Mouse (Mus musculus): ENCODE data around the gene Scgb1a1. TPM values are rescaled to one million over a fixed set of nuclear protein-coding genes. Genes with fewer than 3 reads are reported as not detected.

Scgb1a1 gene
- polyA plus RNA-seq, 1 experiment from 2014 or later = not detected

DNA sequence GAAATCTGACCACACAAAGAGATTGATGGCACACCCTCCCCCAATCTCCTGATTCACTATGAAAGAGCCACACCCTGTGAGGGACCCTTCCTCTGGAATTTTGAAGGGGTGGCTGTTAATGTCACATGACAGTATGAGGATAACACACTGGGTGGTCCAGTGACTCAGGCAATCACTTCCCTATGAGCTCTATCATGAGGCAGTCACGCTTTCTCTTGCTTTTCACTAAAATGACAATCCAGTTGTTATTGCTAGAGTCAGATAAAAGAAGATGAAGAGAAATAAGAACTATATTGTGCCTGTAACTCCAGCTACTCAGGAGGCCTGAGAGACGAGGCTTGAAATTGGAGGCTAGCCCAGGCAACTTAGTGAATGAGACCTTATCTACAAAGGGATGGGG lies 12.2 kb downstream of the Scgb1a1 start:
- WGBS = 70% methylated on average over 2 of the region's 2 CpGs
- ATAC-seq (ENCODE audit: low FRiP score, low TSS enrichment) (no peak), DNase-seq (no peak)
- H3K4me3 ChIP-seq (replicated peaks; ENCODE audit: low read depth, low read length) = no peak overlapping the region
- H3K36me3 ChIP-seq (ENCODE audit: control insufficient read depth, insufficient read depth, low read length) = no peaks in the 10 kb centered on the region
- H3K27ac ChIP-seq (replicated peaks; ENCODE audit: low read depth, low read length) = no peak overlapping the region
- H3K4me1 ChIP-seq (ENCODE audit: control insufficient read depth, insufficient read depth, low read length) = no peaks in the 10 kb centered on the region
- no peak overlapping the region for H3K4me2 ChIP-seq (ENCODE audit: low read length)
- no peaks in the 10 kb centered on the region for H3K9me3 ChIP-seq (ENCODE audit: control insufficient read depth, low read length)
- H3K9ac ChIP-seq (replicated peaks; ENCODE audit: low read length) = no peak overlapping the region
- H3K27me3 ChIP-seq (ENCODE audit: control insufficient read depth, insufficient read depth, low read length) = no peaks in the 10 kb centered on the region

DNA sequence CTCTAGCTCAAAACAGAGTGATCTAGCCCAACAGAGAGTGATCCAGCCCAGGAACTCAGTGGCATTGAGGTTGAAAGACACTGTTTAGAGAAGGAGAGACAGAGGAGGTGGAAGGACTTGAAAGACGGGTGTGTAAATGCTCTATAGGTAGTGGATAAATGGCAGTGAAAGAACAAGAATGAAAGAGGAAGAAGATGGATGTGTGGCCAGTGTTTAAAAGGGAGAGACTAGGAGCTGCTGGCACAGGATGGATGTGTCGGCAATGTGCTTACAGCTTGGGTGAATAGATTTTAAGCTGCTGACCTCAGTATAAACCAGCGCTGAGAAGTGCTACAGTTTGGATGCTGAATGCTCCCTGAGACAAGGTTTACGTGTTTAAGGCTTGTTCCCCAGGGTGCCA lies 13.3 kb downstream of the Scgb1a1 start:
- Histone ChIP-seq H3K9ac (replicated peaks; ENCODE audit: low read length) (no peak overlapping the region), H3K36me3 (ENCODE audit: control insufficient read depth, insufficient read depth, low read length) (no peaks in the 10 kb centered on the region), H3K4me3 (replicated peaks; ENCODE audit: low read depth, low read length) (no peak overlapping the region), H3K27me3 (ENCODE audit: control insufficient read depth, insufficient read depth, low read length) (no peaks in the 10 kb centered on the region), H3K4me1 (ENCODE audit: control insufficient read depth, insufficient read depth, low read length) (no peaks in the 10 kb centered on the region), H3K27ac (replicated peaks; ENCODE audit: low read depth, low read length) (no peak overlapping the region), H3K9me3 (ENCODE audit: control insufficient read depth, low read length) (no peaks in the 10 kb centered on the region), H3K4me2 (ENCODE audit: low read length) (no peak overlapping the region)
- 80% methylated on average over 4 of the region's 4 CpGs for WGBS
- no peak for DNase-seq
- no peak for ATAC-seq (ENCODE audit: low FRiP score, low TSS enrichment)

DNA sequence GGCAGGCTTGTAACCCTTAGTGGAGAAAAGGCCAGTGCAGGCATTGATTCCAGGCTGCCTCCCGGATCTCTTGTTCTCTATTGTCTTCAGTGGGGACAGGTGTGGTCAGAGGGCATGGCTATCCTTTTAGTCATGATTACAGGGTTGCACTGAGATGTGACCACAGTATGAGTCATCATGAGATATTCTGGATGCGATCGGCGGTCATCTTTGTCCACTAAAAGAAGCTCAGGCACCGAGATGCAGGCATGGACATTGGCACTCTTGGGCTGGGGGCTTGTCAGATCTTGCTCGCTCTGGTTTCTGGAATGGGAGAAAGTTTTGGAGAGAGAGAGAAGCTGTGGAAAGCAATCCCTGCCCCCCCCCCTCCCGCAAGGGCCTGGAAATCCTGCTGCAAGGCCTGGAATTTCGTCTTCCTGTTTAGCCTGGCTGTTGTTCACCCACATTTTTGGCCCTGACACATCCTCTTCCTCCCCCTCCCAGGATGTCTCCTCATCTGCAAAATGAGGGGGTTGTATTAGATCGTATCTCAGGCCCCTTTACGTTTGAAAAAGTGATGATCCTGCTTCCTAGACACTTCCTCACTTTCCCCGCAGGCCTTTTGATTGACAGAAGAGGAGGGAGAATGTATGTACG lies 13.9 kb downstream of the Scgb1a1 start:
- H3K9ac ChIP-seq (replicated peaks; ENCODE audit: low read length) = no peak overlapping the region
- H3K36me3 ChIP-seq (ENCODE audit: control insufficient read depth, insufficient read depth, low read length) = no peaks in the 10 kb centered on the region
- H3K27ac ChIP-seq (replicated peaks; ENCODE audit: low read depth, low read length) = no peak overlapping the region
- ATAC-seq (ENCODE audit: low FRiP score, low TSS enrichment) (no peak), DNase-seq (no peak)
- no peaks in the 10 kb centered on the region for H3K27me3 ChIP-seq (ENCODE audit: control insufficient read depth, insufficient read depth, low read length)
- H3K4me2 ChIP-seq (ENCODE audit: low read length) = no peak overlapping the region
- no peaks in the 10 kb centered on the region for H3K4me1 ChIP-seq (ENCODE audit: control insufficient read depth, insufficient read depth, low read length)
- H3K4me3 ChIP-seq (replicated peaks; ENCODE audit: low read depth, low read length) = no peak overlapping the region
- H3K9me3 ChIP-seq (ENCODE audit: control insufficient read depth, low read length) = no peaks in the 10 kb centered on the region
- 84% methylated on average over 12 of the region's 12 CpGs for WGBS

DNA sequence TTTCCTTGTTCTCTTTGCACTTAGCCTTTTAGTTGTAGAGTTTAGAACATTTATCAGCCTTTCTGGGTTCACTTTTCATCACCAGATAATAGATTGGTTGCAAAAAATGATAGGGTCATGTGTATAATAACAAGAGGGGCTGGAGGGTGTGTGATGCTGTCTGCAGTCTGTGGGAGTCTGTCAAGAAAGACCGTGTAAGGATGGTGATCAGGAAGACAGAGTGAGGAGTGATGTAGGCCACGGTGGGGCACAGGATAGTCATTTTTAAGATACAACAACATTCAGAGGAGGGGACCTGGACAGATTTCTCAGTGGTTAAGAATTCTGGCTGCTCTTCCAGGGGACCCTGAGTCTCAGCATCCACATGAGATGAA lies 15.6 kb downstream of the Scgb1a1 start:
- DNase-seq (no peak), ATAC-seq (ENCODE audit: low FRiP score, low TSS enrichment) (no peak)
- 97% methylated on average over 2 of the region's 2 CpGs for WGBS
- Histone ChIP-seq H3K27ac (replicated peaks; ENCODE audit: low read depth, low read length) (no peak overlapping the region), H3K27me3 (ENCODE audit: control insufficient read depth, insufficient read depth, low read length) (no peaks in the 10 kb centered on the region), H3K9ac (replicated peaks; ENCODE audit: low read length) (no peak overlapping the region), H3K4me3 (replicated peaks; ENCODE audit: low read depth, low read length) (no peak overlapping the region), H3K4me1 (ENCODE audit: control insufficient read depth, insufficient read depth, low read length) (no peaks in the 10 kb centered on the region), H3K9me3 (ENCODE audit: control insufficient read depth, low read length) (no peaks in the 10 kb centered on the region), H3K36me3 (ENCODE audit: control insufficient read depth, insufficient read depth, low read length) (no peaks in the 10 kb centered on the region), H3K4me2 (ENCODE audit: low read length) (no peak overlapping the region)

DNA sequence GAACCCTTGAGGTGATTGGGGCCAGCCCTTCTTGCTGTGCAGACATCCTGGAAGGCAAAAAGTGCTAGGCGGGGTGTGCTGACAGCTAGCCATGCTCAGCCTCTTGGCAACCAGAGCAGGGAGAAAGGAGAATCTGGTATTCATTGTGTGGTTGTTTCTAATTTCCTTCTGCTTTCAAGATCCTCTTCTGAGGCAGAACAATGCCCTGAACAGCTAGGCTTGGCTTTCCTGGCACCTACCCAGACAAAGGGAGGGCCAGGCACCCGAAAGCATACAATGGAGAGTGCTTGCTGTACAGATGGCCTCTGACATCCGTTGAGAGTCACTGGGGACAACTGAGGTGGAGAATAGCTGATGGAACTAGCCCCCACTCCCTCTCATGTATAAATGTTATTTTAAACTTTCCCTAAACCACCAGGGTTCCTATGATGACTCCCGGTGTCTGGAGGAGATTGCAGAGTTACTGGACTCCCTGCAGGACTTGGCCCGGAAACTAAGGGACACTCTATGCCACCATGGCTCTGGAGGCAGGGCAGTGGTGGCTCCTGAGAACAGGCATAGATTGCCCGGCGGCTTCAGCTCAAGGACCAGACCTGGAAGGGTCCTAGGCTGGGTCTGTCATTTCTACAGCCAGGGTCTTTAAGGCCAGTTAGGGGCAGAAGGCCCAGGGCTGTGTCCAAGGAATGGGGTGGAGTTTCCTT lies 16.2 kb downstream of the Scgb1a1 start:
- Histone ChIP-seq H3K4me2 (ENCODE audit: low read length) (no peak overlapping the region), H3K27me3 (ENCODE audit: control insufficient read depth, insufficient read depth, low read length) (no peaks in the 10 kb centered on the region), H3K9me3 (ENCODE audit: control insufficient read depth, low read length) (no peaks in the 10 kb centered on the region), H3K9ac (replicated peaks; ENCODE audit: low read length) (no peak overlapping the region), H3K36me3 (ENCODE audit: control insufficient read depth, insufficient read depth, low read length) (no peaks in the 10 kb centered on the region), H3K4me3 (replicated peaks; ENCODE audit: low read depth, low read length) (no peak overlapping the region), H3K27ac (replicated peaks; ENCODE audit: low read depth, low read length) (peak overlapping the region; percentile 38; the same call in 1 of the 2 replicates), H3K4me1 (ENCODE audit: control insufficient read depth, insufficient read depth, low read length) (peaks cover under 1% of the 10 kb centered on the region; the same call in 1 of the 2 replicates)
- DNase-seq (peak; percentile 67), ATAC-seq (ENCODE audit: low FRiP score, low TSS enrichment) (no peak)
- 46% methylated on average over 7 of the region's 7 CpGs for WGBS

DNA sequence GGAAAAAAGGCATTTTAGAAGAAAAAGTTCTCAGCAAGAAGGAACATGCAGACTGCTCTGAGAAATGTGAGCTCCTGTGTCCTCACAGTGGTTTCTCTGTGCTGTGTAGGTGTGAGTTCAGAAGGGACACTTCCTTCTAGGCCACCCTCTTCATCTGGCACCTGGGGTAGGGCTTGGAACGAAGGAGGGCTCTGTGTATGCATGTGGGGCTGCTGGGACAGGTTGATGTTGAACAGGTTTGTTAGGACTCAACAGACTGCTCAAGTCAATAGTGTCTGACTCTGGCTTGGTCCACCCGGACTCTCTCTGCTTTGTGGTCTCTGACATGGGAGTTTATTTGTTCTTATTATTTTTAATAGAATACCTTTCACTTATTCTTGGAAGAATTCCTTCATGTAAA lies 17.4 kb downstream of the Scgb1a1 start:
- H3K9me3 ChIP-seq (ENCODE audit: control insufficient read depth, low read length) = no peaks in the 10 kb centered on the region
- H3K36me3 ChIP-seq (ENCODE audit: control insufficient read depth, insufficient read depth, low read length) = no peaks in the 10 kb centered on the region
- H3K27ac ChIP-seq (replicated peaks; ENCODE audit: low read depth, low read length) = no peak overlapping the region
- DNase-seq (no peak), ATAC-seq (ENCODE audit: low FRiP score, low TSS enrichment) (no peak)
- H3K9ac ChIP-seq (replicated peaks; ENCODE audit: low read length) = no peak overlapping the region
- no peak overlapping the region for H3K4me3 ChIP-seq (replicated peaks; ENCODE audit: low read depth, low read length)
- H3K4me1 ChIP-seq (ENCODE audit: control insufficient read depth, insufficient read depth, low read length) = peaks cover 7% of the 10 kb centered on the region
- no peak overlapping the region for H3K4me2 ChIP-seq (ENCODE audit: low read length)
- no peaks in the 10 kb centered on the region for H3K27me3 ChIP-seq (ENCODE audit: control insufficient read depth, insufficient read depth, low read length)
- 81% methylated on average over 2 of the region's 2 CpGs for WGBS

DNA sequence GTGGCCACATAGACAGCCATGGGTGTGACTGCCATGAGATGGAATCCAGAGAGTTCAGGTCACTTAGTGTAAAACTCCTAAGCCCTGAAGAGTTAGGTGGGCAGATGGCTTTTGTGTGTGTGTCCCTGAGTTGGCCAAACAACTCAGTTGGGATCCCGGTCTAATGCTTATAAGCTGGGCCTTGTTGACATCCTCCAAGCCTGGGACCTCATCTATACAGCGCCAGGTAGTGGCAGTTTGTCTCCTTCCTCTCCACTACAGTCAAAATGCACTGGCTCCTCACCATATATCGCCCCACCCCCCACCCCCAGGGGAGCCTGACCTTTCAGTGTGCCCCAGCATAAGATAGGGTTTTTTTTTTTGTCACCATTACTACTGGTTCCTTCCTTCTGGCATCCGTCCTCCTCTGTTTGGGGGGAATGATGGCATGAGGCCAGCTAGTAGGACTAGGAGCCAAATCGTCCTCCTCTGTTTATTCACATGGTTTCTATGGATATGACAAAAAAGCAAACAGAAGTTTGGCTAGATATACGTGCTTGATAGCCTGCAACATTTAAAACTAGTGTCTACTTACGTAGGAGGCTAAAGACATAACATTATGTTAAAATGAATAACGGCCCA lies 18.0 kb downstream of the Scgb1a1 start:
- peaks cover 7% of the 10 kb centered on the region for H3K4me1 ChIP-seq (ENCODE audit: control insufficient read depth, insufficient read depth, low read length)
- 80% methylated on average over 8 of the region's 8 CpGs for WGBS
- no peak overlapping the region for H3K27ac ChIP-seq (replicated peaks; ENCODE audit: low read depth, low read length)
- H3K4me3 ChIP-seq (replicated peaks; ENCODE audit: low read depth, low read length) = no peak overlapping the region
- no peak overlapping the region for H3K4me2 ChIP-seq (ENCODE audit: low read length)
- no peak overlapping the region for H3K9ac ChIP-seq (replicated peaks; ENCODE audit: low read length)
- DNase-seq = peak; percentile 40
- H3K9me3 ChIP-seq (ENCODE audit: control insufficient read depth, low read length) = no peaks in the 10 kb centered on the region
- no peaks in the 10 kb centered on the region for H3K36me3 ChIP-seq (ENCODE audit: control insufficient read depth, insufficient read depth, low read length)
- no peaks in the 10 kb centered on the region for H3K27me3 ChIP-seq (ENCODE audit: control insufficient read depth, insufficient read depth, low read length)
- ATAC-seq (ENCODE audit: low FRiP score, low TSS enrichment) = no peak

DNA sequence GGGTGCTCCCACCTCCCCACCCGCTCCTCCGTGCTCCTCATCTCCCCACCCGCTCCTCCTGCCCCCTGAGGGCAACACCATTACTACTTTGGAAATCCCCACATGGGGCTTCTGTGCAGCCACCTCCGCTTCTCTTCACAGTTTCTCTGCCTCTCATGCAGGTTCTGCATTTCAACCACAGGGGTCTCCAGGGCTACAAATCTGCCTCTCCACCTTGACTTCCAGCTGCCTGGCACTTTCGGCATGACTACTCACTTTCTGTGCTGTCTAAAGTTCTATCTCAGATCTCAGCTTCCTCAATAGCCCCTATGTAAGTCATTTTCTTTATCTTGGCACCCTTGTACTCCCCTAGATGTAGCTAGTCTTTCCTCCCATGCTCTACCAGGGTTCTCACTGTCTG lies 20.5 kb downstream of the Scgb1a1 start:
- Histone ChIP-seq H3K36me3 (ENCODE audit: control insufficient read depth, insufficient read depth, low read length) (no peaks in the 10 kb centered on the region), H3K27ac (replicated peaks; ENCODE audit: low read depth, low read length) (no peak overlapping the region), H3K4me2 (ENCODE audit: low read length) (no peak overlapping the region), H3K9ac (replicated peaks; ENCODE audit: low read length) (no peak overlapping the region), H3K4me3 (replicated peaks; ENCODE audit: low read depth, low read length) (no peak overlapping the region), H3K4me1 (ENCODE audit: control insufficient read depth, insufficient read depth, low read length) (peaks cover 7% of the 10 kb centered on the region), H3K27me3 (ENCODE audit: control insufficient read depth, insufficient read depth, low read length) (no peaks in the 10 kb centered on the region), H3K9me3 (ENCODE audit: control insufficient read depth, low read length) (no peaks in the 10 kb centered on the region)
- no peak for ATAC-seq (ENCODE audit: low FRiP score, low TSS enrichment)
- WGBS = 77% methylated on average over 5 of the region's 5 CpGs
- no peak for DNase-seq
